Mouse (Mus musculus) limb, embryonic 13.5 days (tissue): ENCODE measurements at regions not wholly inside any gene's neighbourhood (a gene's known extent, or its start where the extent isn't known, plus 50 kb on each side); places are given as distances from the start of the nearest gene placed in this dataset.

Experiments
- ATAC-seq: fragments of 200-750 bp; cut with Nextera tagmentation; 2 replicates; pipeline ENCODE4 v1.8.0; 2017; ENCODE audit warnings: low read depth, moderate number of reproducible peaks, moderate TSS enrichment; ENCODE audit not compliant: low FRiP score
- H3K27ac ChIP-seq: fragments of 300-500 bp; sonication (generic); 2 replicates; pipeline ENCODE4 v1.5.1; 2015; ENCODE audit warnings: inconsistent platforms, mild to moderate bottlenecking, moderate library complexity
- H3K27me3 ChIP-seq: fragments of 300-500 bp; sonication (generic); 2 replicates; pipeline ENCODE4 v1.6.1; 2015; ENCODE audit warnings: mild to moderate bottlenecking, inconsistent platforms
- H3K36me3 ChIP-seq: fragments of 300-500 bp; sonication (generic); 2 replicates; pipeline ENCODE4 v1.6.1; 2015; ENCODE audit warnings: inconsistent platforms, mild to moderate bottlenecking, moderate library complexity
- H3K4me1 ChIP-seq: fragments of 300-500 bp; sonication (generic); 2 replicates; pipeline ENCODE4 v1.6.1; 2015; ENCODE audit warnings: inconsistent platforms
- H3K4me2 ChIP-seq: fragments of 300-500 bp; sonication (generic); replicated peaks from 2 replicates; pipeline ENCODE4 v1.6.1; 2015; ENCODE audit warnings: inconsistent platforms, mild to moderate bottlenecking, moderate library complexity
- H3K4me3 ChIP-seq: fragments of 300-500 bp; sonication (generic); 2 replicates; pipeline ENCODE4 v1.5.1; 2015; ENCODE audit warnings: moderate library complexity, mild to moderate bottlenecking, inconsistent platforms
- H3K9ac ChIP-seq: fragments of 300-500 bp; sonication (generic); 2 replicates; pipeline ENCODE4 v1.6.1; 2015; ENCODE audit warnings: mild to moderate bottlenecking, inconsistent platforms
- H3K9me3 ChIP-seq: fragments of 300-500 bp; sonication (generic); 2 replicates; pipeline ENCODE4 v1.6.1; 2016; ENCODE audit warnings: inconsistent platforms
- WGBS: fragments of 180-500 bp; shearing (Covaris S2); methylation state at CpG from one replicate; pipeline ENCODE4 v1.1.7; 2015; 5-methylcytosine and 5-hydroxymethylcytosine counted together

GRCm38 (mm10) chr10:99556353-99557036 lies 203.0 kb downstream of the Csl start:
- Histone ChIP-seq H3K27me3 (no peaks in the 10 kb centered on the region), H3K27ac (no peak overlapping the region)

GRCm38 (mm10) chr10:99558656-99559055 lies 200.8 kb downstream of the Csl start:
- 83% methylated on average over 5 of the region's 5 CpGs for WGBS
- no peak for ATAC-seq
- peaks cover 11% of the 10 kb centered on the region for H3K4me1 ChIP-seq
- no peak overlapping the region for H3K27ac ChIP-seq
- H3K9me3 ChIP-seq, result no peaks in the 10 kb centered on the region
- H3K4me2 ChIP-seq, result no peak overlapping the region
- H3K4me3 ChIP-seq, result no peak overlapping the region
- no peaks in the 10 kb centered on the region for H3K27me3 ChIP-seq
- no peaks in the 10 kb centered on the region for H3K36me3 ChIP-seq
- H3K9ac ChIP-seq, result no peak overlapping the region

More at GRCm38 (mm10) chr10:99556353-99557036, 203.0 kb downstream of the Csl start:
- 0 out of 2 replicates have a peak overlapping the region, but pooled peaks have one; percentile 12 for H3K4me2 ChIP-seq
- H3K4me3 ChIP-seq, result no peak overlapping the region
- no peaks in the 10 kb centered on the region for H3K36me3 ChIP-seq
- H3K9me3 ChIP-seq, result no peaks in the 10 kb centered on the region
- ATAC-seq, result peak; percentile 72
- H3K4me1 ChIP-seq, result peaks cover 11% of the 10 kb centered on the region
- no peak overlapping the region for H3K9ac ChIP-seq
- 32% methylated on average over 11 of the region's 11 CpGs for WGBS

GRCm38 (mm10) chr10:99561166-99561818 lies 198.2 kb downstream of the Csl start:
- Histone ChIP-seq H3K4me2 (no peak overlapping the region), H3K36me3 (no peaks in the 10 kb centered on the region), H3K27ac (no peak overlapping the region), H3K27me3 (no peaks in the 10 kb centered on the region), H3K9me3 (no peaks in the 10 kb centered on the region), H3K4me3 (no peak overlapping the region), H3K9ac (no peak overlapping the region), H3K4me1 (peaks cover 6% of the 10 kb centered on the region)
- 84% methylated on average over 11 of the region's 11 CpGs for WGBS
- no peak for ATAC-seq

GRCm38 (mm10) chr10:99564605-99565004 lies 194.9 kb downstream of the Csl start:
- WGBS, result 77% methylated on average over 4 of the region's 4 CpGs
- H3K9me3 ChIP-seq, result no peaks in the 10 kb centered on the region

DNA sequence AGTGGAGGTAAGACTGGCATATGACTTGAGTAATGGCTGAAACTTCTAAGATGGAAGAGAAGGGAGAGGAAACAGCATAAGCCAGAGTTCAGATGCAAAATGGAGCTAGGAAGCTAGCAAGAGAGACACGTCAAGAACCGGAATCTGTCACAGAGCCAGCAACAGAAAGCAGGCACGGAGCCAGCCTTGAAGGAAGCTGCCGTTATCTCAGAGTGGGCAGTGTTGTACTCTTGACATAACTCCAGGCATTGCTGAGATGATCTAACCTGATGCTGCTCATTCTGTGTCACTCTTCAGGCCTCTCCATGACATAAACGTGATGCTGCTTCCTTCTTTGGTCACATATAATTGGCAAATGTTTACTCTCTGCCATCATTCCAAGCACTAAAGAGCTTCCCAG lies 191.0 kb downstream of the Csl start:
- no peak for ATAC-seq
- Histone ChIP-seq H3K4me1 (peaks cover 9% of the 10 kb centered on the region), H3K4me2 (no peak overlapping the region), H3K27me3 (no peaks in the 10 kb centered on the region), H3K9ac (no peak overlapping the region), H3K27ac (no peak overlapping the region), H3K9me3 (no peaks in the 10 kb centered on the region), H3K4me3 (no peak overlapping the region), H3K36me3 (no peaks in the 10 kb centered on the region)
- WGBS, result 84% methylated on average over 5 of the region's 5 CpGs

More at GRCm38 (mm10) chr10:99564605-99565004, 194.9 kb downstream of the Csl start:
- no peak for ATAC-seq
- no peaks in the 10 kb centered on the region for H3K27me3 ChIP-seq
- H3K36me3 ChIP-seq, result no peaks in the 10 kb centered on the region
- no peak overlapping the region for H3K9ac ChIP-seq
- no peak overlapping the region for H3K4me2 ChIP-seq
- no peak overlapping the region for H3K4me3 ChIP-seq
- no peak overlapping the region for H3K27ac ChIP-seq
- no peaks in the 10 kb centered on the region for H3K4me1 ChIP-seq

DNA sequence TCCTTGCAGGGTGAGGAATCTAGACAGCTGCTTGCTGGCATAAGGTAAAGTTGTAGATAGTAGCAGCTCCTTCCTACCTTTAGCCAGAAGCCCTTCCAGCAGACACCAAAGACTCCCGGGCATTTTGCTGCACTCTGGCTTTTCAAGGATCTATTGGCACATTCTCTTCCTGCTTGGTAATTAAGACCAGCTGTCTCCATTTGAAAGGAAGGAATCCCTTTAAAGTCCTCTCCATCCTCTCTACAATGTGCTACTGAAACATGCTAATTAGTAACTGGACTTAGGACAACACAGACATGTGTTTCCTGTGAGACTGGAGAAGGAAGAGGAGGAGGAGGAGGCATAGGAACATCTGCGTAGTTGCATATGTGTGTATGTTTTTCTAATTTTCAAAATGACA lies 189.3 kb downstream of the Csl start:
- H3K36me3 ChIP-seq, result no peaks in the 10 kb centered on the region
- no peak overlapping the region for H3K4me3 ChIP-seq
- H3K4me2 ChIP-seq, result no peak overlapping the region
- no peaks in the 10 kb centered on the region for H3K9me3 ChIP-seq
- 10% methylated on average over 2 of the region's 2 CpGs for WGBS
- H3K9ac ChIP-seq, result no peak overlapping the region
- H3K27ac ChIP-seq, result no peak overlapping the region; the same call in 1 of the 2 replicates
- no peaks in the 10 kb centered on the region for H3K27me3 ChIP-seq
- ATAC-seq, result no peak
- peaks cover 9% of the 10 kb centered on the region for H3K4me1 ChIP-seq

GRCm38 (mm10) chr10:99573997-99574396 lies 185.5 kb downstream of the Csl start:
- no peak overlapping the region for H3K4me2 ChIP-seq
- peaks cover 9% of the 10 kb centered on the region for H3K4me1 ChIP-seq
- no peaks in the 10 kb centered on the region for H3K36me3 ChIP-seq
- ATAC-seq, result no peak
- H3K9me3 ChIP-seq, result no peaks in the 10 kb centered on the region
- H3K27me3 ChIP-seq, result 0 out of 2 replicates have a peak, but pooled peaks cover 8% of the 10 kb centered on the region
- 66% methylated on average over 14 of the region's 14 CpGs for WGBS
- H3K27ac ChIP-seq, result no peak overlapping the region
- no peak overlapping the region for H3K4me3 ChIP-seq
- H3K9ac ChIP-seq, result no peak overlapping the region

- Histone ChIP-seq H3K4me3 (no peak overlapping the region), H3K27me3 (0 out of 2 replicates have a peak, but pooled peaks cover 8% of the 10 kb centered on the region), H3K36me3 (no peaks in the 10 kb centered on the region), H3K27ac (no peak overlapping the region), H3K9me3 (no peaks in the 10 kb centered on the region), H3K4me2 (no peak overlapping the region), H3K4me1 (peaks cover 4% of the 10 kb centered on the region), H3K9ac (no peak overlapping the region)
- 81% methylated on average over 7 of the region's 7 CpGs for WGBS
- ATAC-seq, result no peak
Observed at GRCm38 (mm10) chr10:99575294-99575693, 184.2 kb downstream of the Csl start.

DNA sequence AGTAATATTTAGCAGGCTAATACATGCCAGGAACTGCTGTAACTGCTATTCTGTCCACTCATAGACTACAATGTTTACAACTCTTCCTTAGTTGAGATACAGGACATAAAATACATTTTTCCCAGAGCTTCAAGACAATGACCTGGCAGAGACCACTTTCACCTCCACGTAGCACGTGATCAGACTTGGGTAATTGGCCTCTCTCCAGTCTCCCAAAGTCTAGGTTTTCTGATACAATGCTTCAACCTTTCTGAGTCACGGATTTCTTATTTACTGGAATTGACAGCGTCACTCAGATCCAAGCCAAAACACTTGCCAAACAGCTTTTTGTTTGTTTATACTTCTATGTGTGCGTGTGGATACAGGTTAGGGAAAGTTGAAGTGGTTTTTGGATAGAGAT lies 183.2 kb downstream of the Csl start:
- Histone ChIP-seq H3K27ac (no peak overlapping the region), H3K9ac (no peak overlapping the region), H3K4me3 (no peak overlapping the region), H3K4me2 (no peak overlapping the region), H3K9me3 (no peaks in the 10 kb centered on the region), H3K36me3 (no peaks in the 10 kb centered on the region), H3K4me1 (no peaks in the 10 kb centered on the region), H3K27me3 (0 out of 2 replicates have a peak, but pooled peaks cover 8% of the 10 kb centered on the region)
- WGBS, result 76% methylated on average over 5 of the region's 5 CpGs
- no peak for ATAC-seq

- H3K27ac ChIP-seq, result no peak overlapping the region
- H3K36me3 ChIP-seq, result no peaks in the 10 kb centered on the region
- 12% methylated on average over 12 of the region's 12 CpGs for WGBS
- no peak overlapping the region for H3K9ac ChIP-seq
- H3K4me2 ChIP-seq, result no peak overlapping the region
- 0 out of 2 replicates have a peak, but pooled peaks cover 8% of the 10 kb centered on the region for H3K27me3 ChIP-seq
- no peaks in the 10 kb centered on the region for H3K9me3 ChIP-seq
- peak; percentile 70; the same call in 1 of the 2 replicates for ATAC-seq
- no peaks in the 10 kb centered on the region for H3K4me1 ChIP-seq
- no peak overlapping the region for H3K4me3 ChIP-seq
Observed at GRCm38 (mm10) chr10:99577041-99577681, 182.3 kb downstream of the Csl start.

GRCm38 (mm10) chr10:99578366-99578765 lies 181.1 kb downstream of the Csl start:
- 39% methylated on average over 4 of the region's 4 CpGs for WGBS
- Histone ChIP-seq H3K4me2 (no peak overlapping the region), H3K27me3 (0 out of 2 replicates have a peak, but pooled peaks cover 8% of the 10 kb centered on the region), H3K27ac (no peak overlapping the region), H3K4me3 (no peak overlapping the region), H3K36me3 (no peaks in the 10 kb centered on the region), H3K9me3 (no peaks in the 10 kb centered on the region), H3K4me1 (no peaks in the 10 kb centered on the region), H3K9ac (no peak overlapping the region)
- ATAC-seq, result no peak

- WGBS, result 17% methylated on average over 8 of the region's 8 CpGs
Observed at GRCm38 (mm10) chr10:99580191-99580590, 179.3 kb downstream of the Csl start.

More at GRCm38 (mm10) chr10:99580191-99580590, 179.3 kb downstream of the Csl start:
- Histone ChIP-seq H3K9me3 (no peaks in the 10 kb centered on the region), H3K9ac (no peak overlapping the region), H3K36me3 (no peaks in the 10 kb centered on the region), H3K4me2 (no peak overlapping the region), H3K27me3 (0 out of 2 replicates have a peak, but pooled peaks cover 8% of the 10 kb centered on the region), H3K4me1 (no peaks in the 10 kb centered on the region), H3K4me3 (no peak overlapping the region), H3K27ac (no peak overlapping the region)
- no peak for ATAC-seq
